Mouse (Mus musculus) MEL (cell line): ENCODE measurements around the gene Naglu.

Experiments used
- BHLHE40 ChIP-seq: IDR thresholded peaks from 2 replicates; pipeline ENCODE4 v1.6.1; 2012; ENCODE audit warnings: low read depth, mild to moderate bottlenecking, inconsistent platforms, low read length, improper control_type of control experiment, borderline replicate concordance
- CHD2 ChIP-seq: IDR thresholded peaks from 2 replicates; pipeline ENCODE4 v1.6.1; 2011; ENCODE audit warnings: low read length, improper control_type of control experiment
- CTCF ChIP-seq, 3 experiments: IDR thresholded peaks in 2 of 3; conservative IDR thresholded peaks in 1 of 3; 2 replicates each; pipeline ENCODE4 v1.5.1; 2011 to 2012; ENCODE audit warnings: low read length in 3 of 3, low read depth in 2 of 3, mild to moderate bottlenecking in 2 of 3, improper control_type of control experiment in 1 of 3, inconsistent platforms in 1 of 3, mixed read lengths in 1 of 3, moderate library complexity in 1 of 3; ENCODE audit not compliant: control insufficient read depth in 1 of 3, insufficient read depth in 1 of 3, poor library complexity in 1 of 3, severe bottlenecking in 1 of 3
- EP300 ChIP-seq, 2 experiments: IDR thresholded peaks; 2 replicates each; pipeline ENCODE4 v1.6.1; 2011; ENCODE audit warnings: improper control_type of control experiment in 2 of 2, low read length in 2 of 2, low read depth in 1 of 2, mild to moderate bottlenecking in 1 of 2
- GATA1 ChIP-seq: IDR thresholded peaks from 2 replicates; pipeline ENCODE4 v1.6.1; 2011; ENCODE audit warnings: low read depth, low read length, improper control_type of control experiment
- MXI1 ChIP-seq: IDR thresholded peaks from 2 replicates; pipeline ENCODE4 v1.6.1; 2011; ENCODE audit warnings: mild to moderate bottlenecking, low read depth, low read length, improper control_type of control experiment
- MYB ChIP-seq: IDR thresholded peaks from 2 replicates; pipeline ENCODE4 v1.6.1; 2011; ENCODE audit warnings: mild to moderate bottlenecking, low read depth, low read length, improper control_type of control experiment
- MYC ChIP-seq: IDR thresholded peaks from 2 replicates; pipeline ENCODE4 v1.6.1; 2011; ENCODE audit warnings: low read depth, mild to moderate bottlenecking, low read length, improper control_type of control experiment, moderate library complexity
- POLR2A ChIP-seq, 2 experiments: IDR thresholded peaks; 2 replicates each; pipeline ENCODE4 v1.6.1; 2011 to 2012; ENCODE audit warnings: low read length in 2 of 2, mild to moderate bottlenecking in 2 of 2, control low read depth in 1 of 2, improper control_type of control experiment in 1 of 2, low read depth in 1 of 2, moderate library complexity in 1 of 2; ENCODE audit not compliant: control insufficient read depth in 1 of 2, insufficient read depth in 1 of 2, poor library complexity in 1 of 2
- POLR2AphosphoS2 ChIP-seq: IDR thresholded peaks from 2 replicates; pipeline ENCODE4 v1.6.1; 2011; ENCODE audit warnings: low read length, improper control_type of control experiment
- POLR2AphosphoS5 ChIP-seq: IDR thresholded peaks from 2 replicates; pipeline ENCODE4 v1.6.1; 2012; ENCODE audit warnings: low read depth, borderline replicate concordance, mild to moderate bottlenecking, inconsistent platforms, low read length, moderate library complexity, mixed read lengths
- RCOR1 ChIP-seq: IDR thresholded peaks from 2 replicates; pipeline ENCODE4 v1.6.1; 2012; ENCODE audit warnings: low read depth, mild to moderate bottlenecking, inconsistent platforms, low read length, improper control_type of control experiment
- TAL1 ChIP-seq: IDR thresholded peaks from 2 replicates; pipeline ENCODE4 v1.6.1; 2012; ENCODE audit warnings: mild to moderate bottlenecking, inconsistent platforms, low read length, moderate library complexity, mixed read lengths
- TCF12 ChIP-seq: IDR thresholded peaks from 2 replicates; pipeline ENCODE4 v1.6.1; 2014; ENCODE audit warnings: low read depth, mild to moderate bottlenecking, inconsistent platforms, low read length, improper control_type of control experiment, moderate library complexity

GRCm38 (mm10) chr11:101066549-101067412 lies 3.0 kb upstream of the Naglu start:
- no peak for TF ChIP-seq POLR2AphosphoS5
- no peak for TF ChIP-seq CHD2
- peak in 2 of 3 experiments; percentile 92 to 99; a peak in 5 of 6 replicates for TF ChIP-seq CTCF (IDR thresholded peaks at IDR 0.05 in 2 of 3, conservative IDR thresholded peaks at IDR 0.05 in 1 of 3; ENCODE audit: control insufficient read depth in 1 of 3, insufficient read depth in 1 of 3, low read depth in 2 of 3, low read length in 3 of 3, poor library complexity in 1 of 3, severe bottlenecking in 1 of 3)
- TF ChIP-seq MYB = no peak
- TF ChIP-seq GATA1 = no peak
- peak; percentile 24 to 37; a peak in 1 of 4 replicates for TF ChIP-seq POLR2A (IDR thresholded peaks at IDR 0.05; ENCODE audit: control insufficient read depth in 1 of 2, insufficient read depth in 1 of 2, low read depth in 1 of 2, low read length in 2 of 2, poor library complexity in 1 of 2)
- TF ChIP-seq TCF12 = peak; percentile 45; the same call in 1 of the 2 replicates
- TF ChIP-seq BHLHE40 = 0 out of 2 replicates have a peak, but pooled peaks have one; percentile 54
- TF ChIP-seq MXI1 = peak; percentile 67
- TF ChIP-seq TAL1 = no peak
- peak; percentile 83 for TF ChIP-seq MYC
- 0 out of 4 replicates have a peak, but pooled peaks of 1 of the 2 experiments have one; percentile 5 for TF ChIP-seq EP300 (IDR thresholded peaks at IDR 0.05; ENCODE audit: low read depth in 1 of 2, low read length in 2 of 2)
- TF ChIP-seq RCOR1 = no peak
- no peak for TF ChIP-seq POLR2AphosphoS2
